Mouse (Mus musculus): ENCODE results near the gene Gm5447.

DNA sequence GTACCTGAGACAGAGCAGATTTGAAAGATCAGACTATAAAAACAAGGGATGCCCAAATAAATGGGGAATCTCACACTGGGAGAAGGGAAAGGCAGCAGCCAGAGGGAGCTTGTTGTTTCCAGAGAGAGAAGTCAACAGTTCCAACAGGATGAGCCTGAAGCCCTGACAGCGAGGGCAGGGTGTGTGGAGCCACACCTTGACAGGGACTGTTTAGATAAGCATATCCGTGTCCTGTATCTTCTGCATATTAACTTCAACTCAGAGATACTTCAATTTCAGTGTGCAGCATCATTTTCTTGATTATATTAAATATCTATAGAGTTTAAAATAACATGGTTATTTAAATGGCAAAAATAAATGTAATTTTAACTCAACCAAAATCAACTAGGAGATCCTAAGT lies 13.3 kb upstream of the Gm5447 start:
- TF ChIP-seq CTCF (conservative IDR thresholded peaks at IDR 0.05; ENCODE audit: low read length) (no peak), NANOG (IDR thresholded peaks at IDR 0.05; ENCODE audit: borderline replicate concordance, low read length) (no peak)
